Mouse (Mus musculus): Measurements from ENCODE around the gene Pcif1. TPM values are rescaled to one million over a fixed set of nuclear protein-coding genes. Genes with fewer than 3 reads are reported as not detected.
A peak's percentile ranks its signal among the peaks of the same experiment; 100 is the strongest.
"Not testable (repeated sequence)": the region's sequence is repeated elsewhere in the genome, so short reads cannot be mapped to it uniquely, and the experiment has no call there.

Pcif1 gene
- polyA plus RNA-seq, 1 experiment from 2014 or later, result 54.8 TPM

DNA sequence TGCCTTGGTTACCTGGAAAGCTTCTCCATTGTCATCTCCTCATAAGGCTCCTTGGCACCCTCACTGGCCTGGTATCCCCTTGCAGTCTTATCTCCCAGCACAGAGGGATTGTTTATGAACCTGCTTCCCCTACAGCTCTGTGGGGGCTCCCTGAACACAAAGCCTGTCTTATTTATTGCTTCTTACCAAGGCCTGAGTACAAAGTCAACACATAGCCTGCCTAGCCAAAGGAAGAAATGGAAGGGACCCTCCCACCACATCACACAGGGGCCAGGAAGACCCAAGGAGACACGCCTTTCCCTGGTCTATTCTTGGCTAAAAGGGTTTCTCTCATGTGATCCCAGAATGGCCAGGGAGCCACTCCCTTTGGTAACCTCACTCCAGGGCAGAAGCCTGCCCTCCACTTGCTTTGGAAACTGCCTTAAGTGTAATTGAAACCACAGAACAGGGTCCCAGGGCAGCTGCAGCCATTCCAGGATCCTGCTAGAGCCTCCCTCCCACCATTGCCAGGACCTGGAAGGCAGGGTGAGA lies 4.8 kb upstream of the Pcif1 start:
- Histone ChIP-seq H3K27me3 (ENCODE audit: control insufficient read depth, insufficient read depth, low read length) (no peaks in the 10 kb centered on the region), H3K9me3 (replicated peaks; ENCODE audit: control insufficient read depth, low read length) (no peaks in the 10 kb centered on the region), H3K4me1 (ENCODE audit: control insufficient read depth, insufficient read depth, low read length) (peaks cover 13% of the 10 kb centered on the region), H3K4me3 (ENCODE audit: low read depth, low read length) (no peak overlapping the region), H3K4me2 (no peak overlapping the region), H3K36me3 (ENCODE audit: control insufficient read depth, insufficient read depth, low read length) (no peaks in the 10 kb centered on the region), H3K9ac (ENCODE audit: low read depth, low read length) (0 out of 2 replicates have a peak overlapping the region, but pooled peaks have one; percentile 28), H3K27ac (ENCODE audit: low read depth, low read length) (peak overlapping the region; percentile 71)
- 15% methylated on average over 1 of the region's 1 CpGs for WGBS (ENCODE audit: insufficient replicate concordance)
- no peak for ATAC-seq (replicated peaks; ENCODE audit: insufficient number of reproducible peaks, low FRiP score, low TSS enrichment)

DNA sequence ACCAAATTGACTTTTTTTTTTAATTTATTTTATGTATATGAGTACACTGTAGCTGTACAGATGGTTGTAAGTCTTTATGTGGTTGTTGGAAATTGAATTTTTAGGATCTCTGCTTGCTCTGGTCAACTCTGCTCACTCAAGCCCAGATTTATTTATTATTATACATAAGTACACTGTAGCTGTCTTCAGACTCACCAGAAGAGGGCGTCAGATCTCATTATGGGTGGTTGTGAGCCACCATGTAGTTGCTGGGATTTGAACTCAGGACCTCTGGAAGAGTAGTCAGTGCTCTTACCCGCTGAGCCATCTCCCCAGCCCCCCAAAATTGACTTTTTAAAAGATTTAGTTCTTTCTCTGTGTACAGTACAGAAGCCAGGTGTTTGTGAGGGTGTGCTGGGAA lies 3.5 kb upstream of the Pcif1 start:
- H3K4me1 ChIP-seq (ENCODE audit: control insufficient read depth, insufficient read depth, low read length), result peaks cover 13% of the 10 kb centered on the region
- H3K4me2 ChIP-seq; H3K9me3 ChIP-seq (replicated peaks; ENCODE audit: control insufficient read depth, low read length); H3K9ac ChIP-seq (ENCODE audit: low read depth, low read length); H3K27me3 ChIP-seq (ENCODE audit: control insufficient read depth, insufficient read depth, low read length); H3K27ac ChIP-seq (ENCODE audit: low read depth, low read length); H3K4me3 ChIP-seq (ENCODE audit: low read depth, low read length); ATAC-seq (replicated peaks; ENCODE audit: insufficient number of reproducible peaks, low FRiP score, low TSS enrichment); H3K36me3 ChIP-seq (ENCODE audit: control insufficient read depth, insufficient read depth, low read length): not testable (repeated sequence)
- 36% methylated on average over 2 of the region's 2 CpGs for WGBS (ENCODE audit: insufficient replicate concordance)

DNA sequence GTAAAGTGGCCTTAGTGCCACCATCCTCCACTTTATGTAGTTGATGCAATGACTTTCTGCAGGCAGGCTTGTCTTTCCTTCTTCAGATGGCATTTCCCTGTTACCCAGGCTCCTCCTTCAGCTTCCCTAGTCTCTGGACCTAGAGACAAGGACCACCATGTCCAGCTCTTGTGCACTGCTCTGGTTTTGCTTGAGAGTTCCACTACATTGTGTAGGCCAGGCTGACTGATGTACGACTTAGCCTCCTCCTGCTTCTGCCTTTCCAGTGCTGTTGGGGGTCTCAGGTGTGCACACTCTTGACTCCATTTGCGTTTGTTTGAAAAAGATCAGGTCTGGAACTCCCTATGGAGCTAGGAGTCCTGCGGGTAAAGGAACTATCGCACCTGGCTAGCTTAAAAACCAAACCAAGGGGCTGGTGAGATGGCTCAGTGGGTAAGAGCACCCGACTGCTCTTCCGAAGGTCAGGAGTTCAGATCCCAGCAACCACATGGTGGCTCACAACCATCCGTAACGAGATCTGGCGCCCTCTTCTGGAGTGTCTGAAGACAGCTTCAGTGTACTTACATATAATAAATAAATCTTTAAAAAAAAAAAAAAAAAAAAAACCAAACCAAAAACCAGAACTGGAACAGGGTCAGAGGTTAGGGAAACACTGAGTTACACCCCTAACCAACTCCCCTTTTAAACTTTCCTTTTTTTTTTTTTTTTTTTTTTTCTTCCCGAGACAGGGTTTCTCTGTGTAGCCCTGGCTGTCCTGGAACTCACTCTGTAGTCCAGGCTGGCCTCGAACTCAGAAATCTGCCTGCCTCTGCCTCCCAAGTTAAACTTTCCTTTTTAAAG lies 1.5 kb upstream of the Pcif1 start:
- not testable (repeated sequence) for H3K36me3 ChIP-seq (ENCODE audit: control insufficient read depth, insufficient read depth, low read length); H3K27ac ChIP-seq (ENCODE audit: low read depth, low read length); H3K9ac ChIP-seq (ENCODE audit: low read depth, low read length); ATAC-seq (replicated peaks; ENCODE audit: insufficient number of reproducible peaks, low FRiP score, low TSS enrichment); H3K4me3 ChIP-seq (ENCODE audit: low read depth, low read length); H3K9me3 ChIP-seq (replicated peaks; ENCODE audit: control insufficient read depth, low read length); H3K27me3 ChIP-seq (ENCODE audit: control insufficient read depth, insufficient read depth, low read length)
- 76% methylated on average over 11 of the region's 11 CpGs for WGBS (ENCODE audit: insufficient replicate concordance)
- H3K4me1 ChIP-seq (ENCODE audit: control insufficient read depth, insufficient read depth, low read length), result peaks cover 13% of the 10 kb centered on the region
- H3K4me2 ChIP-seq, result peak overlapping the region; percentile 97

DNA sequence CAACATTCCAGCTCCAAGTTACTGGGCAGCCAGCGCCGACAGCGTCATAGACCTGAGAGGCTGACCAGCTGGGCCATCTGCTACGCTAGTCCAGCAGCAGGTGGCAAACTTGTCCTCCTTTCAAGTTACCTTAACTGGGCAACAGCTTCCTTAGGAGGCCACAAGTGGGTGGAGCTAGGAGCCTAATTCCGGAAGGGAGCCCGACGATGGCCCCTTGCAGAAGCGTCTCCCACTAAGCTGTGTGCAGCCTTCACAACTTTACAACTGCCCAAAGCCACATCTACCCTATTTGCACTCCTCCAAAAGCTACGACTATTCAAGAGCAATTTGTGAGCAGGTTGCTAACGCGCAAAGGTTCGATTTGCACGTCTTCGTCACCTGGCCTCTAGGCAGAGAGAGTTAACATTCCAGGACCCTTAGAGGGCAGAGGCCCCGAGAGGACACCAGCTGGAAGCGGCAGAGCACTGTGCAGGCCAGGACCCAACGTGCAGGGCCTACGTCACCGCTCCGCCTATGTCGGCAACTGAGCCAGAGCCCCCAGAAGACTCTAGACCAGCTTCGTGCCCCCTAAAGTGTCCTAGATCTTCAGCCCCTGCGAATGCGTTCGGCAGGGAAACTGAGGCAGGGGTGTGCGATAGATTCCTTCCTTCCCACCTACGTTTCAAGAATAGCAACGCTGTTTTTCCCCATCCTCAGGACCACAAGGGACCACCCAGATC lies 436 bp upstream of the Pcif1 start:
- Histone ChIP-seq H3K4me3 (ENCODE audit: low read depth, low read length) (peak overlapping the region; percentile 96), H3K36me3 (ENCODE audit: control insufficient read depth, insufficient read depth, low read length) (no peaks in the 10 kb centered on the region), H3K9me3 (replicated peaks; ENCODE audit: control insufficient read depth, low read length) (no peaks in the 10 kb centered on the region), H3K4me1 (ENCODE audit: control insufficient read depth, insufficient read depth, low read length) (peaks cover 13% of the 10 kb centered on the region), H3K27me3 (ENCODE audit: control insufficient read depth, insufficient read depth, low read length) (no peaks in the 10 kb centered on the region), H3K4me2 (peak overlapping the region; percentile 97), H3K27ac (ENCODE audit: low read depth, low read length) (peak overlapping the region; percentile 100), H3K9ac (ENCODE audit: low read depth, low read length) (peak overlapping the region; percentile 100)
- WGBS (ENCODE audit: insufficient replicate concordance), result 1% methylated on average over 28 of the region's 28 CpGs
- peak; percentile 43; the same call in 1 of the 2 replicates for ATAC-seq (replicated peaks; ENCODE audit: insufficient number of reproducible peaks, low FRiP score, low TSS enrichment)

DNA sequence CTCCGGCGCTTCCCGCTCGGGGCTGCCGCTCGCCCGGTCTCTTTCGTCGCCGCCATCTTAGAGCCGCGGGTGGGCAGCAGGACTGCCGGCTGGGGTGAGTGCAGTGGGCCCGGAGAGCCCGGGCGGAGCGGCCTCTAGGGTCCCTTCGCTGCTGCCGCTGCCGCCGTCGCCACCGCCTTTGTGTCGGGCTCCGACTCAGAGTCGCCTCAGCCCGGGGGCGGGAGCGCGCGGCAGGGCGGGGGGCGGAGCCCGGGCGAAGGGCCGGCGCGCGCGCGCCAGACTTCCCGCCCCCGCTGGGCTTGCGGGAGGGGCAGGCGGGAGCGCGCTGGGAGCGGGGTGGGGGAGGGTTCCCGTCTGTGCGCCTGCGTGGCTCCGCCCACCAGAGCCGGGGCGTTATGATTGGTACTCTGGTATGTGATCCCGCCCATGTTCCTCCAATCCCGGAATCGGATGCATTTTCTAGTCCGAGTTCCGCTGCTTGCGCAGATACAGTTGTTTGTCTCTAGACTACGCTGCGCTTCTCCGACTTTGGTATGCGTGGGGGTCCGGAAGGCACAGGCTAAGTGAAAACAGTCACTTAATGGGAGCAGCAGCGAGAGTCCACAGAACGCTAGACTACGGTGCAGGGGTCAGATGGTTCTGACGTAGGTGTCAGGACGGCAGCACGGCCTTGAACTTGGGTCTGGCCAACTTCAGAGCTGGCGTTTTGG lies 619 bp downstream of the Pcif1 start:
- Histone ChIP-seq H3K36me3 (ENCODE audit: control insufficient read depth, insufficient read depth, low read length) (peaks cover 3% of the 10 kb centered on the region), H3K27me3 (ENCODE audit: control insufficient read depth, insufficient read depth, low read length) (no peaks in the 10 kb centered on the region), H3K4me1 (ENCODE audit: control insufficient read depth, insufficient read depth, low read length) (peaks cover 2% of the 10 kb centered on the region), H3K27ac (ENCODE audit: low read depth, low read length) (peak overlapping the region; percentile 100), H3K9me3 (replicated peaks; ENCODE audit: control insufficient read depth, low read length) (no peaks in the 10 kb centered on the region), H3K4me3 (ENCODE audit: low read depth, low read length) (peak overlapping the region; percentile 96), H3K4me2 (peak overlapping the region; percentile 97), H3K9ac (ENCODE audit: low read depth, low read length) (peak overlapping the region; percentile 100)
- peak; percentile 89 for ATAC-seq (replicated peaks; ENCODE audit: insufficient number of reproducible peaks, low FRiP score, low TSS enrichment)
- under 1% methylated on average over 56 of the region's 72 CpGs for WGBS (ENCODE audit: insufficient replicate concordance)

DNA sequence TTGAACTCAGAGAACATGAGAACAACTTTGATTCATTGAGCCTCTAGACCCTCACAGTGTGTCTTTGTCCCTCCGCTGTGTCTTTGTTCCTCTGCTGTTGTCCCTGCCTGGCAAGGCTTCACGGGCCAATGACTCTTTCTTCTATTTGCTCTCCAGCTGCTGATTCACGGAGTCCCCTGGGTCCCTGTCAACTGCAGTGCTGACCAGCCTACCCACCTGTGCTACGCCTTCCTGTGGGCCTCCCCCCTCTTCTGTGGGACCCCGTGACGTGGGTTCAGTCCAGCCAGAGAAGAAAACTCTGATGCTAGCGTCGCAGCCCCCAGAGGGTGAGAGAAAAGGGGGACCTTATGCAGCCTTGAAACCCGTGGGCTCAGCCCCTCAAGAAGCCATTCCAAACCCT lies 3.5 kb downstream of the Pcif1 start:
- H3K36me3 ChIP-seq (ENCODE audit: control insufficient read depth, insufficient read depth, low read length), result peaks cover 19% of the 10 kb centered on the region
- H3K4me3 ChIP-seq (ENCODE audit: low read depth, low read length), result no peak overlapping the region
- H3K27me3 ChIP-seq (ENCODE audit: control insufficient read depth, insufficient read depth, low read length), result no peaks in the 10 kb centered on the region
- H3K4me1 ChIP-seq (ENCODE audit: control insufficient read depth, insufficient read depth, low read length), result no peaks in the 10 kb centered on the region
- no peak overlapping the region for H3K27ac ChIP-seq (ENCODE audit: low read depth, low read length)
- H3K4me2 ChIP-seq, result no peak overlapping the region
- 91% methylated on average over 9 of the region's 9 CpGs for WGBS (ENCODE audit: insufficient replicate concordance)
- no peaks in the 10 kb centered on the region for H3K9me3 ChIP-seq (replicated peaks; ENCODE audit: control insufficient read depth, low read length)
- ATAC-seq (replicated peaks; ENCODE audit: insufficient number of reproducible peaks, low FRiP score, low TSS enrichment), result no peak
- H3K9ac ChIP-seq (ENCODE audit: low read depth, low read length), result no peak overlapping the region

DNA sequence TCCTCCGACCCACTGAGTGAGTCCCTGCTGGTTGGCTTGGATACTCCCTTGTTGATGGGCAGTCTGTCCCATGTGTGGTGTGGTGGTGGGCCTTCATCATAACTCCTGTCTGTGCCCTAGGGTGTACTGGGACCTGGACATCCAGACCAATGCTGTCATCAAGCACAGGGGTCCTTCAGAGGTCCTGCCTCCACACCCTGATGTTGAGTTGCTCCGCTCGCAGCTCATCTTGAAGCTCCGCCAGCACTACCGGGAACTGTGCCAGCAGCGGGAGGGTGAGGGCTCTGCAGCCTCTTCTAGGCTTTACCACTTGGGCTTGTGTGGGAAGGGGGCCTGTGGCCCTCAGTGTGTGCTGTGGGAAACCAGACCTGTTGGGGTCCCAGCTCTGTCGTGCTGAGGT lies 6.7 kb downstream of the Pcif1 start:
- Histone ChIP-seq H3K9ac (ENCODE audit: low read depth, low read length) (no peak overlapping the region), H3K27me3 (ENCODE audit: control insufficient read depth, insufficient read depth, low read length) (no peaks in the 10 kb centered on the region), H3K4me3 (ENCODE audit: low read depth, low read length) (no peak overlapping the region), H3K9me3 (replicated peaks; ENCODE audit: control insufficient read depth, low read length) (no peaks in the 10 kb centered on the region), H3K27ac (ENCODE audit: low read depth, low read length) (no peak overlapping the region), H3K4me2 (no peak overlapping the region), H3K36me3 (ENCODE audit: control insufficient read depth, insufficient read depth, low read length) (peaks cover 42% of the 10 kb centered on the region), H3K4me1 (ENCODE audit: control insufficient read depth, insufficient read depth, low read length) (no peaks in the 10 kb centered on the region)
- no peak for ATAC-seq (replicated peaks; ENCODE audit: insufficient number of reproducible peaks, low FRiP score, low TSS enrichment)
- WGBS (ENCODE audit: insufficient replicate concordance), result 65% methylated on average over 7 of the region's 7 CpGs

DNA sequence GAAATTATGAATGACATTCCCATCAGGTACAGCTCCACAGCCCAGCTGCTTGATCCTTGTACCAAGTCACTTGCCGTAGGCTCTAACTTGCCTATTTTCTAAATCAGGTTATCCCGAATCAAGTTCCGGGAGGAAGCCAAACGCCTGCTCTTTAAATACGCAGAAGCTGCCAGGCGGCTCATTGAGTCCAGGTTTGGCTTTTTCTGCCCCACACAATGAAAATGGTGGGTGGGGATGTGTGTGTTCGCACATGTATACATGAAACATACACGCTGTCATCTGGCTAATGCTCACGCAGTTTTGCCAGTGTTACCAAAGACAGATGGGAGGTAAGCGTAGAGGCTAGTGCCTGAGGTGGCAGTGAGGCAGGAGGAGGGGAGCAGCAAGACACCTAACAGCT lies 7.5 kb downstream of the Pcif1 start:
- Histone ChIP-seq H3K9ac (ENCODE audit: low read depth, low read length) (no peak overlapping the region), H3K9me3 (replicated peaks; ENCODE audit: control insufficient read depth, low read length) (no peaks in the 10 kb centered on the region), H3K4me2 (no peak overlapping the region), H3K27me3 (ENCODE audit: control insufficient read depth, insufficient read depth, low read length) (no peaks in the 10 kb centered on the region), H3K4me1 (ENCODE audit: control insufficient read depth, insufficient read depth, low read length) (no peaks in the 10 kb centered on the region), H3K27ac (ENCODE audit: low read depth, low read length) (no peak overlapping the region), H3K4me3 (ENCODE audit: low read depth, low read length) (no peak overlapping the region), H3K36me3 (ENCODE audit: control insufficient read depth, insufficient read depth, low read length) (peaks cover 50% of the 10 kb centered on the region)
- WGBS (ENCODE audit: insufficient replicate concordance), result 95% methylated on average over 10 of the region's 10 CpGs
- ATAC-seq (replicated peaks; ENCODE audit: insufficient number of reproducible peaks, low FRiP score, low TSS enrichment), result no peak

Data from heart, embryonic 11.5 days (tissue).